Comparison of ENCODE assay signal across 8 mouse cellular contexts in the genomic region with DNA sequence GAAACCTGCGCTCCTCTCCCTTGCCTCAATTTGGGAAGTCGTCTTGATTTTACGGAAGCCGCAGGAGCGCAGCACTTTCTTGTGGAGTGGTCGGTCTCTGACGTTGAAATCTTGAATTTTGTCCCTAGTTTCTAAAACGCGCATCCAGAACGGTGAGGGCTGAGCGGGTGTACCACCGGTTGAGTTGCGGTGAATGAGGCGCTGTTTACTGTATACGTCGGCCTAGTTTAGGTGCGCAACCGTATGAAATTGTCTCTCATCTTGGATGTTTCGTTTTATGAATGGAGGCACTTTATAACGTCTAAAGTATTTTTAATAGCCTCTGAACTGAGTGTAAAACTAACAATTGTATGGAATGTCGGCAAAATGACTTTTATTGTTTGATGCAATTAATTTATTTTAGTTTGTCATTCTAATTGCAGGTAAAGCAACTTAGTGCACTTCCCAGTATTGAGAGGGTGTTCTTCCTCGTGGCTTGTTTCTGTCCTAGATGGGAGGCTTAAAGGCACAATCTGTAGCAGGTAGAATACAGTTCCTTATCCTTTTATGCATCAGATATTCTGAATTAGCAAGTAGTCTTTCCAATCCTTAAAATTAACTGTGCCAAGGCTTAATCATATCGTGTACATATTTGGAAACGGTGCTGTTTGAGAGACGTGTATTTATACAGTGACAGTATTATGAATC. TPM values are rescaled to one million over a fixed set of nuclear protein-coding genes. Genes with fewer than 3 reads are reported as not detected.
DNase-seq lines count a peak whose midpoint lies in the region; TF ChIP-seq lines count a peak whose summit lies in the region.

No protein-coding gene starts in this region.

- 0 out of 2 replicates have a peak, but pooled peaks cover 3% of the 10 kb centered on the region for H3K4me1 ChIP-seq in kidney, adult 2 months (ENCODE audit: control insufficient read depth, insufficient read depth, low read length)
- H3K4me1 ChIP-seq in hindbrain, embryonic 10.5 days (replicated peaks) = peaks cover 26% of the 10 kb centered on the region
- peaks cover 24% of the 10 kb centered on the region for H3K4me1 ChIP-seq in midbrain, embryonic 10.5 days

- peak overlapping the region; percentile 62 for H3K4me3 ChIP-seq in kidney, adult 2 months (ENCODE audit: insufficient read depth, low read depth, low read length)
- peak overlapping the region; percentile 90 for H3K4me3 ChIP-seq in hindbrain, embryonic 10.5 days
- H3K4me3 ChIP-seq in midbrain, embryonic 10.5 days = peak overlapping the region; percentile 88

- no peak overlapping the region for H3K27ac ChIP-seq in kidney, adult 2 months (ENCODE audit: insufficient read depth, low read depth, low read length)
- no peak overlapping the region for H3K27ac ChIP-seq in hindbrain, embryonic 10.5 days
- 0 out of 2 replicates have a peak overlapping the region, but pooled peaks have one; percentile 78 for H3K27ac ChIP-seq in midbrain, embryonic 10.5 days (replicated peaks)

- TF ChIP-seq POLR2A in kidney, adult 2 months (IDR thresholded peaks at IDR 0.05; ENCODE audit: low read depth, low read length) = no peak

- no peak for DNase-seq in kidney, adult 2 months
- DNase-seq in kidney, postnatal 4 days = no peak
- peak; percentile 24 for DNase-seq in MN1 (ENCODE audit: low spot score)
- DNase-seq in hindbrain, embryonic 10.5 days (ENCODE audit: low spot score) = no peak
- no peak for DNase-seq in midbrain, embryonic 10.5 days (ENCODE audit: low spot score)
- DNase-seq in cerebellum, adult 11-12 months = no peak
- DNase-seq in urinary bladder, postnatal 25 days (ENCODE audit: low spot score) = no peak
- no peak for DNase-seq in urinary bladder, postnatal 36 days (ENCODE audit: low spot score in 2 of 2)

- peaks cover 3% of the 10 kb centered on the region; the same call in 1 of the 2 replicates for H3K36me3 ChIP-seq in kidney, adult 2 months (ENCODE audit: control insufficient read depth, insufficient read depth, low read length)
- peaks cover 26% of the 10 kb centered on the region for H3K36me3 ChIP-seq in hindbrain, embryonic 10.5 days
- peaks cover 22% of the 10 kb centered on the region for H3K36me3 ChIP-seq in midbrain, embryonic 10.5 days

- no peak for TF ChIP-seq CTCF in kidney, adult 2 months (conservative IDR thresholded peaks at IDR 0.05; ENCODE audit: insufficient read depth, insufficient read length, low read depth, low read length)

- no peaks in the 10 kb centered on the region for H3K9me3 ChIP-seq in hindbrain, embryonic 10.5 days
- no peaks in the 10 kb centered on the region for H3K9me3 ChIP-seq in midbrain, embryonic 10.5 days (replicated peaks)

- 12% methylated on average over 25 of the region's 25 CpGs for WGBS in kidney, adult 2 months
- WGBS in hindbrain, embryonic 10.5 days = 8% methylated on average over 25 of the region's 25 CpGs
- WGBS in midbrain, embryonic 10.5 days = 8% methylated on average over 25 of the region's 25 CpGs

- no peaks in the 10 kb centered on the region for H3K27me3 ChIP-seq in kidney, adult 2 months (replicated peaks; ENCODE audit: control insufficient read depth, insufficient read depth, low read length)
- peaks cover 36% of the 10 kb centered on the region for H3K27me3 ChIP-seq in hindbrain, embryonic 10.5 days (ENCODE audit: insufficient read depth, poor library complexity, severe bottlenecking)
- peaks cover 35% of the 10 kb centered on the region for H3K27me3 ChIP-seq in midbrain, embryonic 10.5 days (ENCODE audit: low read depth, poor library complexity, severe bottlenecking)

RNA-seq across cellular contexts. Expression of a gene that starts 1.5 kb away (rescaled TPM):
- 0.08 and 0.13 TPM in 2 replicates for polyA plus RNA-seq in kidney, adult 2 months (2012; rRNA removed)
- polyA plus RNA-seq in hindbrain, embryonic 10.5 days (2016; fragmentation: Nextera tagmentation; extraction: Ambion mirVana) = 2.0 and 2.9 TPM in 2 replicates
- polyA plus RNA-seq in midbrain, embryonic 10.5 days (2016; fragmentation: Nextera tagmentation; extraction: Ambion mirVana) = 1.6 and 2.2 TPM in 2 replicates

RNA-seq across cellular contexts. Expression of a gene that starts 33.2 kb away (rescaled TPM):
- polyA plus RNA-seq in kidney, adult 2 months (2012; rRNA removed) = 22.6 and 29.1 TPM in 2 replicates
- polyA plus RNA-seq in hindbrain, embryonic 10.5 days (2016; fragmentation: Nextera tagmentation; extraction: Ambion mirVana) = 84.5 and 146 TPM in 2 replicates
- 144 and 146 TPM in 2 replicates for polyA plus RNA-seq in midbrain, embryonic 10.5 days (2016; fragmentation: Nextera tagmentation; extraction: Ambion mirVana)

RNA-seq across cellular contexts. Expression of a gene that starts 54.1 kb away (rescaled TPM):
- 12.7 and 17.2 TPM in 2 replicates for polyA plus RNA-seq in kidney, adult 2 months (2012; rRNA removed)
- 27.9 and 30.8 TPM in 2 replicates for polyA plus RNA-seq in hindbrain, embryonic 10.5 days (2016; fragmentation: Nextera tagmentation; extraction: Ambion mirVana)
- polyA plus RNA-seq in midbrain, embryonic 10.5 days (2016; fragmentation: Nextera tagmentation; extraction: Ambion mirVana) = 32.9 and 37.4 TPM in 2 replicates
